Mouse (Mus musculus) adrenal gland, postnatal 4 days (tissue): Measurements from ENCODE around the gene Slc1a5. TPM values are rescaled to one million over a fixed set of nuclear protein-coding genes. Genes with fewer than 3 reads are reported as not detected.

ENCODE experiments used
- DNase-seq, 2 experiments: peaks; one replicate each; pipeline ENCODE4 v3.0.0; 2021 to 2022; ENCODE audit warnings: low spot score in 2 of 2, mixed read lengths in 2 of 2
- long read RNA-seq, 2 experiments: library from polyadenylated mRNA; stranded (forward); transcript quantifications; one replicate each; pipeline ENCODE4 v2.0.0; 2021
- total RNA-seq, 2 experiments: library from RNA; stranded (reverse); gene quantifications; 2 replicates each; pipeline ENCODE4 v1.2.3; 2021

Slc1a5 gene
- 10 to 100 TPM; 60.8 to 61.0 TPM for total RNA-seq
- long read RNA-seq, experiment 1, transcript Slc1a5-201 (9 exons, 2,764 nt): major isoform, 33 of 52 reads
- long read RNA-seq, experiment 1, transcript Slc1a5-202 (8 exons, 2,807 nt): minor isoform, 8 of 52 reads
- long read RNA-seq, experiment 1, partial matches to known transcripts: 6 of 52 reads
- long read RNA-seq, experiment 1, other reads (novel, unspliced or antisense): 5 of 52 reads
- long read RNA-seq, experiment 2, transcript Slc1a5-201 (9 exons, 2,764 nt): major isoform, 60 of 81 reads
- long read RNA-seq, experiment 2, transcript Slc1a5-202 (8 exons, 2,807 nt): minor isoform, 8 of 81 reads
- long read RNA-seq, experiment 2, partial matches to known transcripts: 5 of 81 reads
- long read RNA-seq, experiment 2, other reads (novel, unspliced or antisense): 6 of 81 reads

GRCm38 (mm10) chr7:16780825-16781554 is at the start of gene Slc1a5:
Gene Slc1a5 (plus strand): TSS chr7:16781340.
- DNase-seq: peak; percentile 75 to 80

DNA sequence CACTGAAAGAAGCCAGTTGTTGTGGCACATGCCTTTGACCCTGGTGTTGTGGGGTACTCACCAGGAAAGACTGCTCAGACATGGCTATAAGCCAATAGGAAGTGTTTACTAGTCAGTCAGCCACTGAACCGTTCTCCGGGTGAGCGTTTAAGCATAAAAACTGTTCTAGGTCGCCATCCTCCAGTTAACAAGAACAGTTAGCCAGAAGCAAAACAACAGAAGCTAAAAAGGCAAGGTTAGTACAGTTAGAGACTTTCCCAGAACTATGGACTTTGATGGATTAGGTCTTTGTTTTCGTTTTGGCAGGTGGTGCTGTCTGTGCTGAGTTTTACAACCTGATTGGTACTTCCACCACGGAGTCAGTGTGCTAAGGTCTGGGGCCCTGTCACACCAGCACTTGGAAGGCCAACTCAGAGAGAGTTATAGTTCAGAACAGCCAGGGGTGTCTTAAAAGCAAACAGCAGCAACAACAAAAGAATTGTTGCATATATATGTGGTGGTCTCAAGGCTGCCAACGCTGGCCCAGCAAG is 49.2 kb upstream of the Slc1a5 start:
- no peak for DNase-seq

DNA sequence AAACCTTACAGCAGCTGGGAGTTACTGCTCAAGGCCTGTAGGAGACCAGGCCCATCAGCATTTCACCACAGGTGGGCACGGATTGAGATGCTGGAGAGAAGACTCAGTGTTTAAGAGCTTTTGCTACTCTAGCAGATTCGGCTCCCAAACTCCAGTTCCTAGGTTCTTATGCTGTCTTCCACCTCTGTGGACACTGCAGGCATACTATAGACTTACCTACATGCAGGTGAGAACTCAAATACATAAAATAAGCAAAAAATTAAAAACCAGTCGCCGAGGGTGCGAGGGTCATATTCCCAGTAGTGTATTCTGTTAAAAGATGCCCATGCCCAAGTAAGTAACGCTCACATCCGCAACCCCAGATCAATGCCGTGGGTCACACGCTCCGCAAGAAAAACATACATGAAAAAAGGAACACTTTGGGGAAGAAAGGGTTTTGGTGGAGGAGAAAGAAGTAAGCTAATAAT is 43.5 kb upstream of the Slc1a5 start:
- DNase-seq: no peak

GRCm38 (mm10) chr7:16738073-16738696 is 43.0 kb upstream of the Slc1a5 start, which contains the start of gene Ap2s1:
Gene Ap2s1 (plus strand): TSS chr7:16738410.
- DNase-seq: peak; percentile 78 to 91

DNA sequence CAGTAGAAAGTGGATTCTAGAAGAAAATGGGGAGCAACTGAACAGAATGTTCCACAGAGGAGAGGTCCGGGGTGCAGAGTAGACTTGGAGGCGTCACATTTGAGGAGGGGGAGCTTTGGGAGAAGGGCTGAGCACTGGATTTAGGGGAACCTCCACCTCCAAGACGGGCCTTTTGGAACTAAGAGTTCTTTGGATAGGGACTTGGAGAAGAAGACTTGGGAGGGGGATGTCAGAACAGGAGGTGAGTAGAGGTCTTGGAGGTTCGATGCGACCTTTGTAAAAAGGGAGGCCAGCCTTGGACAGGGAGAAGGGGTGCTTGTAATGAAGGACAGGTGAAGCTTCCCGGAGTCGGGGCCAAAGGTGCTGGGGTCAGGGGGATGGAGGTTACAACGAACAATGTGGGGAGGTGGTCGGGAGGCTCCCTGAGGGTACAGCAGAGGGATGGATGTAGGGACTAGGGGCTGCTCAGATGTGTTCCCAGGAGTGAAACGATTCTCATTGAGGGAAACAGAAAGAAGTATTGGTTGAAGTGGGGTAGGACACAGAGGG is 42.0 kb upstream of the Slc1a5 start:
- no peak for DNase-seq

GRCm38 (mm10) chr7:16745373-16745772 is 35.8 kb upstream of the Slc1a5 start:
- DNase-seq: no peak

GRCm38 (mm10) chr7:16746093-16746492 is 35.0 kb upstream of the Slc1a5 start:
- no peak for DNase-seq

GRCm38 (mm10) chr7:16747656-16748055 is 33.5 kb upstream of the Slc1a5 start:
- no peak for DNase-seq

DNA sequence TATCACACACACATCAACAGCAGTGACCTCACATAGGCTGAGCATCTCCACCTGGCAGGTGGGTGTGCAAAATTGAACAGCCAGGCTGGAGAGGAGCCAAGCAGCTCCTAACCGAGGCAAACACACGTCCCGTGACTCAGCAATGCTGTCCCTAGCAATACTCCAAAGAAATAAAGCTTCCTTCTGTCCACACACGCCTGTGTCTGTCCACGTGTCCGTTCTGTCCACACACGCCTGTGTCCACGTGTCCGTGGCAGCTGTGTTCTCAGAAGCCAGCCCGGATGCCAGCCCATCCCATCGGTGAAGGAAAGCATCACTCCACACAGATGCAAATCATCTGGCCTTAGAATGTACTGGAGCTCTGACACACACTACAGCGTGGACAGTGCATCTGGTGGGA is 29.1 kb upstream of the Slc1a5 start:
- no peak for DNase-seq

DNA sequence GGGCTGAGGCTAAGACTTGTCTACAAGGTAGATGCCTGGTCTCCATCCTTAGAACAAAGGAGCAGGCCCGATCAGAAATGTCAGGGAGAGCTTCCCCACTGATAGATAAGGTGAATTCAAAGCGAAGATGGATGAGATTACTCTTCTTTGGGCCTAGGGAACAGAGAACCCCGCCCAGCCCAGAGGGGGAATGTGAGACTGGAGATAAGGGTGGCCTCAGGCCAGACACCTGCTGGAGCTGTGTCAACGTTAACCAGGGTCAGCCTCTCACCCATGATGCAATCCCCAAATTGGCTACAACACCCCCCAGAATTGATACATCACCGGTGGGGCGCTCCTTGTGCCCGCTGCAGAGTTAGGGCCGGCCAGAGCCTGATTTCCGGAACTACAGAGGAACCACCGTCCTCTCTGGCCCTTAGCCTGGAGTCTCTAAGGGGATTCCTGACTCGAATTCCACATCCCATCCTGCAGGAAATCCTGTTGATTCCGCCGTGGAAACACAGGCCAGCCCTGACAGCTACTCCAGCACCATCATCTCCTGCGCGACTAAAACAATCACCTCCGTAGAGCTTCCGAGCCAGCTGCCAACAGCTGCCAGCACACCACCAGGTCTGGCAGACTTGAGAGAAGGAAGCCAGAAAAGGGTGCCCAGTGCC is 25.6 kb upstream of the Slc1a5 start:
- DNase-seq: no peak

DNA sequence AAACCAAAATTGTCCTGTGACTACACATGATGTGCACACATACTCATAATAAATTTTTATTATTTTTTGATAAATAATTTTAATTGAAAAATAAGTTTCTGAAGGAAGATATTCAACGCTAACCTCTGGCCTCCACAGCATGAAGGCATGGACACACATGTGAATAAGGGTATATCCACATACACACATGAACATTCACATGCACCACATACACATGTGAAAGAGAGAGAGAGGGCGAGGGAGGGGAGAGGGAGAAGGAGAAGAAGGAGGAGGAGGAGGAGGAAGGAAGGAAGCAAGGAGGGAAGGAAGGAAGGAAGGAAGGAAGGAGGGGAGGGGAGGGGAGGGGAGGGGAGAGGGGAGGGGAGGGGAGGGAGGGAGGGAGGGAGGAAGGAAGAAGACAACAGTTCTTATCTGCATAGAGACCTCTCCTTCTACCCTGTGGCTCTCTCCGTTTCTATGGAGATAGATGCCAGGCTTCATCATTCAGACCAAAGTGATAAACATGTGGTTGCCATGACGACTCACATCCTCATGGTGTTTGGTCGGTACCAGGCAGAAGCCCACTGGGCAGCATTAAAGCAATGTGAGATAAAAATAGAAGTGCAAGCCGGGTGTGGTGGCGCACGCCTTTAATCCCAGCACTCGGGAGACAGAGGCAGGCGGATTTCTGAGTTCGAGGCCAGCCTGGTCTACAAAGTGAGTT is 22.1 kb upstream of the Slc1a5 start:
- DNase-seq: no peak

GRCm38 (mm10) chr7:16760292-16760691 is 20.8 kb upstream of the Slc1a5 start:
- no peak for DNase-seq

- DNase-seq: no peak
These were observed 20.1 kb upstream of the Slc1a5 start for GRCm38 (mm10) chr7:16761005-16761481.

DNA sequence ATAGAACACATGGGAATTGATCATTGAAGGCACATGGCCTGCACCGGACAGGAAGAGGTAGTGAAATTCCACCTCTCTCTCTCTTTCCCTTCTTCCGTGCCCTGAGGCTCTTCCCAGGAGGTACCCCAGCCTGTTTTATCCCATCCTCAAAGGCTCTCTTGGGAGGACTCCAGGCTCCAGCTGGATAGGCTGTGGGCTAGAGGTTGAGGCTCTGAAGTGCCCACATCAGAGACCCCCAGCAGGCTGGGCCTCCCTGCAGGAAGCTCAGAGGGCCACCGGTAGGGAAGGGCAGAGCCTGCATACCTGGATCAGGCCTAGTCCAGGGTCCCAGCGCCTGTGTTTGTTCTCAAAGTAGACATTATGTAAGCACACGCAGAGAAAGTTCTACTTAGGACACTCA is 19.5 kb upstream of the Slc1a5 start:
- no peak for DNase-seq

- no peak for DNase-seq
These were observed 17.5 kb upstream of the Slc1a5 start for GRCm38 (mm10) chr7:16763463-16764218.

- no peak for DNase-seq
These were observed 14.7 kb upstream of the Slc1a5 start for GRCm38 (mm10) chr7:16766443-16766842.

DNA sequence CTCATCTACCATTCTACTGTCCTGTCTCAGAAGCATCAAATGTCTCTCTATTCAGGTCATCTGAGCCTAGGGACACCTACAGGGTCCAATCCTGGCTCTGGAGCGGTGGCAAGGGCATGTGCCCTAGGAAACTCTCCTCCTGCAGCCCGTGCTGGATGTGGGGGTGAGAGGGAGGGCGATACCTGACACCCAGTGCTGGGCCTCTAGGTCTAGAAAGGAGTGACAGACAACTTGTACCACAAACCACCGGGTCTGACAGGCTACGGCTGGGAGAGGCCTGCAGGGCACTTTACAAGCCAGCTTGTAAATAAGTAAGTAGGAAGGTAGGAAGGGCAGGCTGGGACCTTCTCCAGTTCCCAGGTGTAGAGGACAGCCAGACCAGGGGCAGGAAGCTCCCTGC is 5.3 kb upstream of the Slc1a5 start:
- DNase-seq: no peak

DNA sequence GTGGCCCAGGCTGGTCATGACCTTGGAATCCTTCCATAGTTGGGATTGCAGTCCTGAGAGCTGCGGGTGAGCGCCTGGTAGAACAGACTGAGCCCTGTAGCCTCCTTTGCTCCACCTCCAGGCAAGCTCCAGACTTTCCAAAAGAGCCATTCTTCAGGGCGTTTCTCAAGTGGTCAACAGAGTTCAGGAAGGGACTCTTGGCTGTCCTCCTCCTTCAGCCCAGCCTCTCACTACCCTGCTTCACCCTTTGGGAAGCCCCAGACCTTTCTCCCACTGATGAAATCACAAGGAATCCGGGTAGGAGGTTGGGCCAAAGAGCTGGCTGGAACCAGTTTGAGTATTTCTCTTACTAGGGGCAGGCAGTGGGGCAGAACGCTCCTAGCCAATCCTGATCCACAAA is 1.1 kb upstream of the Slc1a5 start:
- DNase-seq: no peak

DNA sequence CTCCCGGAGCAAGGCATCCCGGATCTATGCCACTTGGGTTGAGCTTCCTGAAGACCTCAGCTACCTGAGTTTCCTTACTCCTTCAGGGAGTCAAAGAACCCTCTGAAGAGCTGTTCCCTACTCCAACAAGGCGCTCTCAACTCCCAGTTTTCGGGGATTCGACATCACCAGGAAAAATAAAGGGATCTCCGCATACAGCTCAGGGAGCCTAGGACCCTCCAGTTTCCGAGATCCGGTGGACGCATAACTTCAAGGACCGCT is 345 bp downstream of the Slc1a5 start:
- DNase-seq: no peak
